Mouse (Mus musculus) testis, adult 2 months (tissue): ENCODE data around the gene Smap1.

Experiments used
- CTCF ChIP-seq: fragments of 200-500 bp; IDR thresholded peaks from 2 replicates; pipeline ENCODE4 v1.5.1; 2012; ENCODE audit warnings: low read depth, mild to moderate bottlenecking, inconsistent platforms, low read length, moderate library complexity; ENCODE audit not compliant: control insufficient read depth, insufficient read depth, insufficient replicate concordance
- POLR2A ChIP-seq: fragments of 200-500 bp; IDR thresholded peaks from 2 replicates; pipeline ENCODE4 v1.6.1; 2012; ENCODE audit warnings: low read depth, mild to moderate bottlenecking, inconsistent platforms, low read length, moderate library complexity; ENCODE audit not compliant: control insufficient read depth

- TF ChIP-seq CTCF, result no peak
- no peak for TF ChIP-seq POLR2A
These were observed 81.2 kb downstream of the Smap1 start for GRCm38 (mm10) chr1:23840924-23841323.
